Mouse (Mus musculus): ENCODE results near the gene Armc2. TPM values are rescaled to one million over a fixed set of nuclear protein-coding genes. Genes with fewer than 3 reads are reported as not detected.
A peak's percentile ranks its signal among the peaks of the same experiment; 100 is the strongest.

The Armc2 gene
- polyA plus RNA-seq, 1 experiment from 2014 or later: 7.1 TPM

- Histone ChIP-seq H3K27ac (no peak overlapping the region), H3K4me2 (no peak overlapping the region), H3K27me3 (peaks cover 4% of the 10 kb centered on the region; the same call in 1 of the 2 replicates), H3K9ac (no peak overlapping the region), H3K36me3 (no peaks in the 10 kb centered on the region), H3K4me1 (replicated peaks) (peaks cover 41% of the 10 kb centered on the region), H3K4me3 (no peak overlapping the region), H3K9me3 (no peaks in the 10 kb centered on the region)
- no peak for ATAC-seq (ENCODE audit: low FRiP score)
- 46% methylated on average over 4 of the region's 4 CpGs for WGBS
These were observed 87.3 kb downstream of the Armc2 start for GRCm38 (mm10) chr10:41930966-41931365.

DNA sequence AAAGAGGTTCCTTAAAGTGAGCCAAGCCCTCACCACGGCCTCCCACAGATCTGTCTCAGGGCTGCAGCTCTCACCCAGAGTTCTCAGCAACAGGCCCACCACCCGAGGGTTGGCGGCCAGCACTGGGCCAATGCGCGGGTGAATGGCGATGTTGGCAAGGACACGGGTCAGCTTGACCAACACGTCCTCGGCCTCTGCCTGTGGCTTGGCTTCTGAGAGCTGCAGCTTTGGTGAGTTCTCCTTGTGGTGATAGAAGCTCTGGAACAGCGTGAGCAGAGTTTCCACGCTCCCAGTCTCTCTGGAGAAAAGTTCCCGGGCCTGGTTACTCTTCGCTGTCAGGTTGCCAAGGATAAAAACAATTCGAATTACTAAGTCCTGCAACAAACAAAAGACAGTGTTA is 91.5 kb downstream of the Armc2 start:
- H3K4me2 ChIP-seq: no peak overlapping the region
- H3K9ac ChIP-seq: no peak overlapping the region
- peaks cover 4% of the 10 kb centered on the region; the same call in 1 of the 2 replicates for H3K27me3 ChIP-seq
- H3K27ac ChIP-seq: peak overlapping the region; percentile 66
- ATAC-seq (ENCODE audit: low FRiP score): no peak
- H3K4me3 ChIP-seq: no peak overlapping the region
- H3K4me1 ChIP-seq (replicated peaks): peaks cover 10% of the 10 kb centered on the region
- WGBS: 69% methylated on average over 14 of the region's 14 CpGs
- no peaks in the 10 kb centered on the region for H3K9me3 ChIP-seq
- no peaks in the 10 kb centered on the region for H3K36me3 ChIP-seq

DNA sequence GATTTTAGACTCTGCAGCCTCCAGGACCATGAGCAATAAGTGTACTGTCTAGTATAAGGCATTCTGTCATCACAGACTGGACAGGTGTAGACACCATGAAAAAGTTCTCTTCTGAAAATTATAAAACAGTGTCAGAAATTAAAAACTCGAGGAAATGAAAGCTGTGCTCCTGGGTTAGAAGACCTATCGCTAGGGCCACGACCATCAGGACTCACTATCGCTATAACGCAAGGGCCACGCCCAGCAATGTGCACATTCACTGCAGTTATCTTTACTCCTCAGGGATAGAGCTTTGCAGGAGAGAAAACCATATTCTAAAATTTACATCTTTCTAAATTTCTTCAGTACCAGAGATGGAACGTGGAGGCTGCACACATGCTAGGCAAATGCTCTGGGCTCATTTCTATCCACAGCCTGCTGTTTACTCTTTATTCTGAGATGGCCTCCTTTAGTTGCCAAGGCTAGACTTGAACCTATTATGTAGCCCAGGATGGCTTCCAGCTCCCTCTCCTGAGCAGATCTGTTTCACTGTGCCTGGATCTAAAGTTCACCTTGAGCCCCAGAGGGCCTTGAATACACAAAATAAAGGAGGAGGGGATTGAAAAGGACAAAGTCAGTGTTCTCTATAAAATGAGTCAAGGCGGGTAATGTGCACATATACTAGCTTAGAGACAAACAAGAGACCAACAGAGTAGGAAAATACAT is 105.8 kb downstream of the Armc2 start:
- no peaks in the 10 kb centered on the region for H3K27me3 ChIP-seq
- H3K4me2 ChIP-seq: no peak overlapping the region
- H3K27ac ChIP-seq: no peak overlapping the region
- ATAC-seq (ENCODE audit: low FRiP score): no peak
- no peaks in the 10 kb centered on the region for H3K9me3 ChIP-seq
- H3K9ac ChIP-seq: no peak overlapping the region
- no peak overlapping the region for H3K4me3 ChIP-seq
- peaks cover 13% of the 10 kb centered on the region for H3K36me3 ChIP-seq
- H3K4me1 ChIP-seq (replicated peaks): peaks cover 21% of the 10 kb centered on the region
- 97% methylated on average over 8 of the region's 8 CpGs for WGBS

GRCm38 (mm10) chr10:41908899-41909298 is 109.3 kb downstream of the Armc2 start:
- Histone ChIP-seq H3K36me3 (peaks cover 37% of the 10 kb centered on the region), H3K27me3 (no peaks in the 10 kb centered on the region), H3K9me3 (no peaks in the 10 kb centered on the region), H3K4me1 (replicated peaks) (peaks cover 21% of the 10 kb centered on the region), H3K4me3 (no peak overlapping the region), H3K4me2 (no peak overlapping the region), H3K27ac (peak overlapping the region; percentile 41), H3K9ac (no peak overlapping the region)
- peak; percentile 40 for ATAC-seq (ENCODE audit: low FRiP score)
- 52% methylated on average over 6 of the region's 6 CpGs for WGBS

GRCm38 (mm10) chr10:41907950-41908349 is 110.3 kb downstream of the Armc2 start:
- WGBS: 86% methylated on average over 4 of the region's 4 CpGs
- H3K27ac ChIP-seq: no peak overlapping the region
- H3K4me3 ChIP-seq: no peak overlapping the region
- H3K36me3 ChIP-seq: peaks cover 45% of the 10 kb centered on the region
- no peak overlapping the region for H3K4me2 ChIP-seq
- no peaks in the 10 kb centered on the region for H3K27me3 ChIP-seq
- no peaks in the 10 kb centered on the region for H3K9me3 ChIP-seq
- ATAC-seq (ENCODE audit: low FRiP score): no peak
- peaks cover 21% of the 10 kb centered on the region for H3K4me1 ChIP-seq (replicated peaks)
- H3K9ac ChIP-seq: no peak overlapping the region

- peaks cover 21% of the 10 kb centered on the region for H3K4me1 ChIP-seq (replicated peaks)
- no peaks in the 10 kb centered on the region for H3K9me3 ChIP-seq
- no peak overlapping the region for H3K9ac ChIP-seq
- WGBS: 77% methylated on average over 11 of the region's 11 CpGs
- no peak overlapping the region for H3K4me2 ChIP-seq
- no peak overlapping the region for H3K4me3 ChIP-seq
- no peak for ATAC-seq (ENCODE audit: low FRiP score)
- no peaks in the 10 kb centered on the region for H3K27me3 ChIP-seq
- no peak overlapping the region for H3K27ac ChIP-seq
- H3K36me3 ChIP-seq: peaks cover 49% of the 10 kb centered on the region
These were observed 110.8 kb downstream of the Armc2 start for GRCm38 (mm10) chr10:41907473-41907872.

GRCm38 (mm10) chr10:41901864-41902263 is 116.4 kb downstream of the Armc2 start:
- ATAC-seq (ENCODE audit: low FRiP score): no peak
- no peaks in the 10 kb centered on the region for H3K4me1 ChIP-seq (replicated peaks)
- WGBS: 91% methylated on average over 6 of the region's 6 CpGs
- no peak overlapping the region for H3K9ac ChIP-seq
- no peaks in the 10 kb centered on the region for H3K9me3 ChIP-seq
- no peak overlapping the region for H3K4me3 ChIP-seq
- H3K27me3 ChIP-seq: no peaks in the 10 kb centered on the region
- peaks cover 49% of the 10 kb centered on the region for H3K36me3 ChIP-seq
- no peak overlapping the region for H3K4me2 ChIP-seq
- no peak overlapping the region for H3K27ac ChIP-seq

DNA sequence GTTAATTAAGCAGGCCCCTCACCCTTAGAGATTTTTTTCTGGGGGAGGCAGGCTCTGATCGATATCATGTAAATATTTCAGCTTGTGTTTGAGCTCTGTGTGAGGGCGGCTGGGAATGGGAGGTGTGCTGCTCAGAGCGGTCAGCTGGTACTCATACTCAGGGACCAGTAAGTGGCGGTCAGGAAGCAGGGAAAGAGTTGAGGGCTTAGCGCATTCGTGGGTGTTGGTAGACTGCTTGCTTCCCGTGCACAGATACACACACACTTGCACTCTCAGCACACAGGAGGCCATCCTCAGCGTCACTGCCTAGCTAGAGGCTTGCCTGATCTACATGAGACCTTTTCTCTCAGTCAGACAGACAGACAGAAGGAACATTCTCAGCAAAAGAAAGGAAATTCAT is 116.8 kb downstream of the Armc2 start:
- WGBS: 93% methylated on average over 8 of the region's 8 CpGs
- no peaks in the 10 kb centered on the region for H3K9me3 ChIP-seq
- no peak overlapping the region for H3K9ac ChIP-seq
- peaks cover 47% of the 10 kb centered on the region for H3K36me3 ChIP-seq
- H3K4me3 ChIP-seq: no peak overlapping the region
- no peak for ATAC-seq (ENCODE audit: low FRiP score)
- H3K27me3 ChIP-seq: no peaks in the 10 kb centered on the region
- no peak overlapping the region for H3K4me2 ChIP-seq
- H3K27ac ChIP-seq: no peak overlapping the region
- H3K4me1 ChIP-seq (replicated peaks): no peaks in the 10 kb centered on the region

DNA sequence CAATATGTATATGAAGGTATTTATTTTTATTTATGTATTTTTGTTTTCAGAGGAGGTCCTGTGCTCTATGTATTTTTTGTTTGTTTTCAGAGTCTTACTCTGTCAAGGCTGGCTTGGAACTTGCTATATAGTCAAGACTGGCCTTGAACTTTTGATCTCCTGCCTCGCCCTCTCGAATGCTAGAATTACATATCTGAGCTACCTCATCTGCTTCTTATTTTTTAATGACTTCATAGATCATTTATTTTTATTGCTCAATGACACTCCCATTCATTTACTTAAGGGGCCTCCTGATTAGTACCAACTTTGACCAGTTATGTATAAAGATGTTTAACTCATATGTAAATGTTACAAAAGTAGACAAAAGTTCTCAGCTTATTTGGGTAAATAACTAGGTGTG is 121.4 kb downstream of the Armc2 start:
- H3K4me3 ChIP-seq: no peak overlapping the region
- H3K27me3 ChIP-seq: no peaks in the 10 kb centered on the region
- 95% methylated on average over 2 of the region's 2 CpGs for WGBS
- no peak overlapping the region for H3K9ac ChIP-seq
- H3K4me1 ChIP-seq (replicated peaks): peaks cover 8% of the 10 kb centered on the region
- no peaks in the 10 kb centered on the region for H3K9me3 ChIP-seq
- H3K36me3 ChIP-seq: peaks cover 24% of the 10 kb centered on the region
- no peak for ATAC-seq (ENCODE audit: low FRiP score)
- no peak overlapping the region for H3K27ac ChIP-seq
- H3K4me2 ChIP-seq: no peak overlapping the region

GRCm38 (mm10) chr10:41896425-41896824 is 121.8 kb downstream of the Armc2 start:
- peaks cover 8% of the 10 kb centered on the region for H3K4me1 ChIP-seq (replicated peaks)
- H3K27ac ChIP-seq: no peak overlapping the region
- no peak overlapping the region for H3K9ac ChIP-seq
- H3K4me3 ChIP-seq: no peak overlapping the region
- no peak for ATAC-seq (ENCODE audit: low FRiP score)
- no peaks in the 10 kb centered on the region for H3K27me3 ChIP-seq
- peaks cover 24% of the 10 kb centered on the region for H3K36me3 ChIP-seq
- H3K9me3 ChIP-seq: no peaks in the 10 kb centered on the region
- no peak overlapping the region for H3K4me2 ChIP-seq

- ATAC-seq (ENCODE audit: low FRiP score): no peak
- H3K9me3 ChIP-seq: no peaks in the 10 kb centered on the region
- H3K27ac ChIP-seq: peak overlapping the region; percentile 35; the same call in 1 of the 2 replicates
- no peak overlapping the region for H3K4me3 ChIP-seq
- H3K4me1 ChIP-seq (replicated peaks): peaks cover 13% of the 10 kb centered on the region
- no peaks in the 10 kb centered on the region for H3K27me3 ChIP-seq
- no peak overlapping the region for H3K9ac ChIP-seq
- H3K36me3 ChIP-seq: peaks cover 17% of the 10 kb centered on the region
- WGBS: 64% methylated on average over 4 of the region's 4 CpGs
- no peak overlapping the region for H3K4me2 ChIP-seq
These were observed 124.5 kb downstream of the Armc2 start for GRCm38 (mm10) chr10:41893433-41894411.

DNA sequence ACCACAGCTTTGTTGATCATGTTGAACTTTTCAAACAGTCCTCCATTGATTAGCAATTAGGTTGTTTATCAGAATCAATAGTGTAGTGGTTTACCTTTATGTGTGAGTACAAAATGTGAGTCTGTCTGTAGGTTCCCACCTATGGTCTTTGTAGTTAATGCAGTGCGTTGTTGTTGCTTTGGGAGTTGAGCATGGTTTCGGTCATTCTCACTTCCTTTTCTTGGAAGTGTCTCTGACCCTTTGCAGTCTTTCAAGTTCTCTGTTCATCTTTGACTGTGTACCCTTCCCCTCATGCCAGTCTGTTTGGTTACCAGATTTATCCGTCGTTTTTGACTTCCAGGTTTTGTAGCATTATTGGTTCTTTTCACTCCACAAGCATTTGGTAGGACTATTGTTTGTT is 126.9 kb downstream of the Armc2 start:
- Histone ChIP-seq H3K9me3 (no peaks in the 10 kb centered on the region), H3K4me1 (replicated peaks) (peaks cover 23% of the 10 kb centered on the region), H3K36me3 (peaks cover 5% of the 10 kb centered on the region), H3K4me3 (no peak overlapping the region), H3K27me3 (no peaks in the 10 kb centered on the region), H3K27ac (no peak overlapping the region), H3K4me2 (no peak overlapping the region), H3K9ac (no peak overlapping the region)
- no peak for ATAC-seq (ENCODE audit: low FRiP score)
- WGBS: 83% methylated on average over 4 of the region's 4 CpGs
